In genomic region chr7:45842950-45843744, GRCm38 (mm10) we compare ENCODE assay signal across 18 mouse cellular contexts. TPM values are rescaled to one million over a fixed set of nuclear protein-coding genes. Genes with fewer than 3 reads are reported as not detected.
"Had no signal": no experiment of that assay in that cellular context is flagged by ENCODE, and none has a peak within 500 bp of the region (broad histone marks: within the 10 kb centered on the region; RNA-seq: fewer than 3 reads in every experiment).

No protein-coding gene starts in this region.

- H3K4me3 ChIP-seq: megakaryocyte, embryonic 14.5 days; midbrain, embryonic 13.5 days; midbrain, embryonic 15.5 days; neural tube, embryonic 12.5 days; stomach, embryonic 15.5 days had no signal

- H3K4me1 ChIP-seq: megakaryocyte, embryonic 14.5 days; midbrain, embryonic 13.5 days; midbrain, embryonic 15.5 days; neural tube, embryonic 12.5 days; stomach, embryonic 15.5 days had no signal

- DNase-seq: lung, adult 18-20 months; lung, embryonic 14.5 days; lung, postnatal 4 days; right cerebral cortex, postnatal 14 days; thymus, adult 2 months; thymus, postnatal 25 days; thymus, postnatal 4 days had no signal

- H3K27me3 ChIP-seq: neural tube, embryonic 12.5 days; stomach, embryonic 15.5 days had no signal

- ATAC-seq: midbrain, embryonic 13.5 days; midbrain, embryonic 15.5 days had no signal

- H3K4me2 ChIP-seq: lung, embryonic 14.5 days; midbrain, embryonic 11.5 days; midbrain, embryonic 13.5 days; midbrain, embryonic 15.5 days; neural tube, embryonic 12.5 days; stomach, embryonic 15.5 days had no signal

- H3K9me3 ChIP-seq: midbrain, embryonic 13.5 days; midbrain, embryonic 15.5 days; neural tube, embryonic 12.5 days; stomach, embryonic 15.5 days had no signal

- H3K9ac ChIP-seq: liver, embryonic 14.5 days; lung, embryonic 14.5 days; midbrain, embryonic 13.5 days; midbrain, embryonic 15.5 days; neural tube, embryonic 12.5 days; stomach, embryonic 15.5 days had no signal

- H3K27ac ChIP-seq: liver, embryonic 14.5 days; midbrain, embryonic 13.5 days; midbrain, embryonic 15.5 days; neural tube, embryonic 12.5 days; stomach, embryonic 15.5 days; stomach, postnatal 0 days had no signal

- H3K36me3 ChIP-seq: midbrain, embryonic 13.5 days; midbrain, embryonic 15.5 days; neural tube, embryonic 12.5 days; stomach, embryonic 15.5 days had no signal

RNA-seq across cellular contexts. Expression of gene Kcnj14, which starts 18.6 kb away (rescaled TPM):
- total RNA-seq: monocyte, adult 5-6 weeks had no signal
- polyA plus RNA-seq: spleen, adult 2 months had no signal

RNA-seq across cellular contexts. Expression of gene Grin2d, which starts 35.0 kb away (rescaled TPM):
- total RNA-seq: monocyte, adult 5-6 weeks; neutrophil, adult 5-6 weeks had no signal
